Mouse (Mus musculus): ENCODE measurements around the gene Snip1. TPM values are rescaled to one million over a fixed set of nuclear protein-coding genes. Genes with fewer than 3 reads are reported as not detected.

Snip1 gene
- total RNA-seq, 2 experiments from 2014 or later = 13.7 to 15.1 TPM

- DNase-seq (ENCODE audit: low spot score in 2 of 2) = no peak
Observed at GRCm38 (mm10) chr4:125097412-125097811, 30.9 kb downstream of the Snip1 start.

- peak; percentile 82 to 87 for DNase-seq (ENCODE audit: low spot score in 2 of 2)
Observed at GRCm38 (mm10) chr4:125099458-125099857, 33.0 kb downstream of the Snip1 start.

GRCm38 (mm10) chr4:125101334-125101733, 34.9 kb downstream of the Snip1 start:
- no peak for DNase-seq (ENCODE audit: low spot score in 2 of 2)

GRCm38 (mm10) chr4:125105354-125105753, 38.9 kb downstream of the Snip1 start:
- DNase-seq (ENCODE audit: low spot score in 2 of 2) = no peak

DNA sequence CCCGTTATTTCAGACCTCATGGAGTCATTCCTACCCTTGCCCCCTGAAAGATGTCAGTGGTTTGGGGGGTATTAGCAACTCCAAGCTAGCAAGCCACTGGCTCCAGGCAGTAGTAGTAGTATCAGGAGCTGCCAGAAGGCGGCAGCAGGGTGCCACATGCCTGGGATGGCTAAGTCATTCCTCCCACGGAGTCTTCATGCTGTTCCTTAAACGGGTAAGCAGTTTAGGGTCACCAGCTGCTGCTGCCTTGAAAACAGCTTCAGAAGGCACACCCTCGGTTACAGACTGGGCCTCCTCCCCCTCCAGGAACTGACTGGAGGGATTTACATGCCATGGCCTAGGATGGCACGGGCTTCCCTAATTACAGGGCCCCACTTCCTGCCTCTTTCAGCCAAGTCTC, 48.2 kb downstream of the Snip1 start:
- DNase-seq (ENCODE audit: low spot score in 2 of 2) = peak; percentile 86 to 87

- DNase-seq (ENCODE audit: low spot score in 2 of 2) = no peak
Observed at GRCm38 (mm10) chr4:125115081-125115480, 48.6 kb downstream of the Snip1 start.

DNA sequence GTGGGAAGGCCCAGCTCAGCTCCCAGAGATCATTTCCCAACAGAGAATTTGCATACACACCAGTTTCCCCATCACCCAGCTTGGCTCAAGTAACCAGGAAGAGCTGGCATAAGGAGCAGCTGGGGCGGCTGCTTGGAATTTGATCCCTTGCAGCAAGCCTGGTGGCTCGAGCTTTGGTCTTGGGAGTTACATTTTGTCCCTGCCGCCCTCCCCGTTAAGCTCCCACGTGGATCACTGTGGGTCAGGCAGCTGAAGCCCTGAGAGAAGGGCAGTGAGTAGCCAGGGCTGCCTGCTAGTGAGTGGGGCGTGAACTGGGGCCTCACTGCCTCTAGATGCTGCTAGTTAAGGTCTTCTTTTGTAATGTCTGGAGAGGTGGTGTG, 49.2 kb downstream of the Snip1 start:
- DNase-seq (ENCODE audit: low spot score in 2 of 2) = no peak

- DNase-seq (ENCODE audit: low spot score in 2 of 2) = peak; percentile 59 to 69
Observed at GRCm38 (mm10) chr4:125116090-125116861, 49.8 kb downstream of the Snip1 start.

DNA sequence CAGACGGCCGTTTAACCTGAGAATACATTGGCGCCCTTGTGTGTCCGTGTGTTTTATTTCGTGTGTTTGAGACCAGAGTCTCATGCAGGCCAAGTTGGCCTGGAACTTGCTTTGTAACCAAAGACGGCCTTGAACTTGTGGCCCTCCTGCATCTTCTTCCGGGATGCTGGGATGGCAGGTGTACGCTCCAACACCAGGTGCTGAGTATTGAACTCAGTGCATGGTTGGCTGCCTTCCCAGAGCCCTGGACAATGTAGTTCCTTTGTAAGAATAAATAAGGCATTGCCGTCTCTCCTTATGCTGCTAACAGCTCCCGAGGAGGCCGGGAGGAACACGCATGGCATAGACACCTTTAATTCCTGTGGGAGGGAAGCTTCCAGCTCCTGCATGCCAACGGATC, 50.5 kb downstream of the Snip1 start:
- no peak for DNase-seq (ENCODE audit: low spot score in 2 of 2)

DNA sequence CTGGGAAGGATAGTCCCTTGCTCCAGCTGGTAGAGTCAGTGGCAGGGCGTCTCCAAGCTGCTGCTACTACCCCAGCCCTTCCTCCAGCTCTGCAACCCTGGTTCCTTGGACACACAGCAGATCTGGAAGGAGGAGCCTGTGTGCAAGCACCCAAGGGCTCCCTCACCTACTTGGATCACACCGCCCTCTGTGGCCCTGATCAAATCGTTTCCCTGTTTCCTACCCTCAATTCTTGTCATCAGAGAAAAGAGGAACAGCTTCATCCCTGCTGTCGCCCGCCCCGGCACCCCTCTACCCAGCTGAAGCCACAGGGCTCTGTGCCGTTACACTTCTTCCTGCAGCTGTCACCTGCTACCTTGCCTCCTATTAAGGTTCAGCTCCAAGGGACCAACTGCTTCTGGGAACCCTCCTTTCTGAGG, 51.4 kb downstream of the Snip1 start:
- DNase-seq (ENCODE audit: low spot score in 2 of 2) = no peak

DNA sequence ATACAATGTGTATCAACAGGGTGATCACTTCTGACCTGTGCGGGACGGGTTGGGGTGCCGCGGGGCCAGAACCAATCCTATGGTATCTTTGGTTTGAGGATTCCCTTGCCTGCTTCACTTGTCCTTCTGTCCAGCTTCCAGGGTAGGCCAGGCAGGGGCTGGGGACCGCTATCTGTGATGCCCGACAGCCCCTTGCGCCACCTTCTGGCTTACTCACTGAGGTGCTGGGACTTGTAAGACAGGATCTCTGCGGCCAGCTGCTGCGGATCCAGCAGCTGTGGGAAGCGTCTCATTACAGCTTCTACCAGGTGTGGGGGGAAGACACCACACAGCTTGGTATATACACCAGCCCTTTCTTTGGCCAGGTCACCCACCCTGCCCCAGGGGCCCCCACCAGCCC, 52.6 kb downstream of the Snip1 start:
- DNase-seq (ENCODE audit: low spot score in 2 of 2) = no peak

- no peak for DNase-seq (ENCODE audit: low spot score in 2 of 2)
Observed at GRCm38 (mm10) chr4:125119721-125120120, 53.2 kb downstream of the Snip1 start.

DNA sequence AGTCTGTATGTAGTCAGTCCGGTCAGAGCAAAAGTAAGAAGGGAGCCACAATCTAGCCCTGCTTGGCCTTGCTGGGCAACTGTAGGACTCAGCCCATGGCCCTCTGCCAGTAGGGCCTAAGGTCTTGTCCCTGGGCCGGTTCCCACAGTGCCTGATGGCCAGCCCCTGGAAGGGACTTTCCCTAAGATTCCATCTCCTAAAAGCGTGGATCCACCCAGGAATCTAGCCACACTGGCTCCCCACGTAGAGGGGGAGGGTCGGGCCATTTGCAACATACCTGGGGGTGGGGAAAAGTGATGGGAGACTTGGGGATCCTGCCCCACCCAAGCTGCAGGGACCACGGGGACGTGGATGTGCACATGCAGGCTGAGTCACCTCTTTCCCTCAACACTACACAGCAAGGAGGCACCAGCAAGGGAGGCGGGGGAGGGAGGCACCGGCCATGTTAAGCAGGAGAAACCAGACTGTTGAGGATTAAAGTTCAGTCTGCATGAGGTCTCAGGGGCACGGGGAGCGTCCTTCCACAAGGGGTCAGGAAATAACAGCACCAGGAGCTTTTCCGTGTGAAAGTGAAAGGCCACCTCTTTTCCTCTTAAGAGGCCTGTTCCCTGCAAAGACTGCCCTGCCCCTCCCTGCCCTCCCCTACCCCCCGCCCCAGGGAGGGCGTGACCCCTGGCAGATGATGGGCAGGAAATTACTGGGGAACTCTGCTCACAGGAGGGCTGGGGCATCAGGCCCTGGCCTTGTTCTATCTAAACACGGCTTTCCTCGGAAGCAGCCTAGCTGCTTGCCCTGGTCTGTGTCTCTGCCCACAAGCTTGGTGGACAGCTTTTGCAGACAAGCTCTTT, 56.2 kb downstream of the Snip1 start:
- DNase-seq (ENCODE audit: low spot score in 2 of 2) = no peak

DNA sequence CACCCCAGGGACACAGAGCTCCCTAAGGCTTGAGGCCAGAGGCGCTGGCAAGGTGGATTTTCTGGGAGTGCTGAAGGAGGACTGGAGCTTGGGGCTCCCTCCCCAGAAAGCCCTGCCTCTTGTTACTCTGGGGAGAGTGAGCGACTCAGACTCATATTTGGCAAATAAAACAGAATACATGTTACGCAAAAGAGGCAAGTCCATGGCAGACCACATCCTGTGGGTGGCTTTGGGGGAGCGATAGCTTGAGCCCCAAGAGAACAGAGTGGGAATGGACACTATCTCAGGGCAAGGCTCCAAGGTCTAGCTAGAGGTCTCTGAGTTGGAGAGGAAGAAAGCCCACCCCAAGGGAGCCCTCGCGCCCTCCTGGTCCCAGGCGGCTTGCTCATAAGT, 56.8 kb downstream of the Snip1 start:
- no peak for DNase-seq (ENCODE audit: low spot score in 2 of 2)

Other genes with a start within 250 kb of the Snip1 start
- 10 to 100 TPM; 28.0 to 28.4 TPM for gene Yrdc, start 216.0 kb upstream of the Snip1 start, total RNA-seq (2021)
- gene 1110065P20Rik, start 215.5 kb upstream of the Snip1 start, total RNA-seq (2021) = 100 to 1,000 TPM; 101 to 106 TPM
- gene Maneal, start 204.5 kb upstream of the Snip1 start, total RNA-seq (2021) = 10 to 100 TPM; 44.3 to 46.1 TPM
- gene Epha10, start 185.8 kb upstream of the Snip1 start, total RNA-seq (2021) = 10 to 100 TPM; 16.1 to 23.6 TPM
- gene 9930104L06Rik, start 129.6 kb upstream of the Snip1 start, total RNA-seq (2021) = 10 to 100 TPM; 16.8 to 17.5 TPM
- gene Cdca8, start 127.4 kb upstream of the Snip1 start, total RNA-seq (2021) = 1 to 10 TPM; 3.3 to 3.4 TPM
- 10 to 100 TPM; 13.0 to 18.6 TPM for gene Rspo1, start 80.2 kb upstream of the Snip1 start, total RNA-seq (2021)
- gene Gnl2, start 50.1 kb upstream of the Snip1 start, total RNA-seq (2021) = 10 to 100 TPM; 62.6 to 71.7 TPM
- 1 to 10 TPM in 1 of 2 experiments, under 1 TPM in 1; 0.76 to 2.0 TPM for gene Dnali1, start 969 bp upstream of the Snip1 start, total RNA-seq (2021)
- gene Meaf6, start 18.5 kb downstream of the Snip1 start, total RNA-seq (2021) = 100 to 1,000 TPM; 110 to 113 TPM
- gene Zc3h12a, start 61.2 kb downstream of the Snip1 start, total RNA-seq (2021) = 1 to 10 TPM; 1.2 to 1.9 TPM